Mouse (Mus musculus) gastrocnemius, postnatal 14 days (tissue): ENCODE data around the gene Slc17a1. TPM values are rescaled to one million over a fixed set of nuclear protein-coding genes. Genes with fewer than 3 reads are reported as not detected.

ENCODE experiments used
- DNase-seq: peaks from one replicate; pipeline ENCODE4 v3.0.0; 2021; ENCODE audit warnings: mixed read lengths
- intact Hi-C: fragments of 180-260 bp; cut with DNase I; formaldehyde crosslinking; loops from one replicate; pipeline ENCODE4 v1.15.1; 2025; ENCODE audit warnings: low total_unique reads
- microRNA-seq, 2 experiments: library from miRNA; unstranded; fragments of <30 nt; microRNA quantifications; one replicate each; pipeline ENCODE4 v1.2.0; 2021
- total RNA-seq, 2 experiments: library from RNA; stranded (reverse); gene quantifications; 2 replicates each; pipeline ENCODE4 v1.2.3; 2021

The Slc17a1 gene
- total RNA-seq, 2 experiments from 2014 or later: not detected

DNA sequence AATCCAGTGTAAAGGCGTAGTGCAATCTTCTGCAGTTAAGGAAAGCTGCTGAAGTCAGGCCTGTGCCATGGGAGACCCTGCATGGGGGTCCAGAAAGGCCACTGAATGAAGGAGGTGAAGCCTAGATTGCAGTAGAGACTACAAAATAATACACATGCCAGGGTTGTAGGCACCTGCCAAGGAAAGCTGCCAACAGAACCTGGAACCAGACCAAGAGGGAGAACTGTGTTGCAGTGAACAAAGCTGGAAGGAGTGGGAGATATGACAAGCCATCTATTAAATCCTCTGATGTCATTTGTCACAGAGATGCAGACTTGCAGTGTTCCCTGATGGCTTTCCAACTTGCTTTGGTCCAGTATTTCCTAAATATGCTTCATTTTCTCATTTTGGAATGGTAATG is 71.1 kb downstream of the Slc17a1 start:
- intact Hi-C loops: no loop called here
- no peak for DNase-seq

DNA sequence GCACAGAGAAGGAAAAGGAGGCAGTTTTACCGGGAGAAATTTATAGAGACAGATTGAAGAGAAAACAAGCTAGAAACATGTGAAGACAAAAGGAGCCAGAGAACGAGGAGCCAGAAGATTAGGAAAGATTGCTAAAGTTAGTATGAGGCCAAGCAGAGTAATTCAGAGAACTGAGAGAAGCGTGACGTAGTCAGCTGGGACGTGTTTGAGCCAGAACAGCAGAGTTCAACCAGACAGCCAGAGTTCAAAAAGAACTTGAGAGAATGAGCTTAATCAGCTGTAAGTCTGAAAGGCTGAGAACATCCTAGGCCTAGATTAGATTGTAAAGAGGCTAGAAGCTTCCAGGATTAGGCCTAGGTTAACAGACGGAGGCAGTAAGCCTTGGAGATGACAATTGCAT is 72.7 kb downstream of the Slc17a1 start:
- DNase-seq: no peak
- intact Hi-C loops: no loop called here

DNA sequence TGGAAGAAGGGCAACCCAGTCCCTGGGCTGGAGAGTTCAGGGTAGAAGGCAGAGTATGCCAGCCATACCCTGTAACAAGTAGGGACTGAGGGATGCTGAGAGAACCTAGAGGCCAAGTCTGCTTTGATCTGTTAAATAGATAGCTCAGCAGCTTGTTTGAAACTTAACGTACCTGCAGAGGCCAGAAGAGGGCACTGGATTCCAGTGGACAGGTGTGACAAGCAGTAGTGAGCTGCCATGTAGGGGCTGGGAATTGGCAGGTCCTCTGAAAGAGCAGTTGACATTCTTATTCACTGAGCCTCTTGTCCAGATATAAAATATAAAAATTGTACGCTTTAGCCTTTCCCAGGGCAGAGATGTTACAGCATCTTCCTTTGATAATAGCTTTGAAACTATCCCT is 75.3 kb downstream of the Slc17a1 start:
- DNase-seq: no peak
- intact Hi-C loops: no loop called here

Small RNAs within 50 kb of the gene (microRNA-seq; reads per million reads assigned to microRNA genes)
- gene Gm44344: 0 reads per million in 2 experiments

Other genes with a start within 250 kb of the Slc17a1 start
- gene Hist1h2be, start 246.6 kb upstream of the Slc17a1 start, total RNA-seq: 10 to 100 TPM; 25.3 to 25.8 TPM
- gene Hist1h1e, start 245.2 kb upstream of the Slc17a1 start, total RNA-seq: 100 to 1,000 TPM in 1 of 2 experiments, 10 to 100 TPM in 1; 91.2 to 121 TPM
- gene Hist1h2ac, start 183.8 kb upstream of the Slc17a1 start, total RNA-seq: 1 to 10 TPM; 3.1 to 3.7 TPM
- gene Hist1h2bc, start 183.6 kb upstream of the Slc17a1 start, total RNA-seq: 10 to 100 TPM; 75.5 to 80.0 TPM
- not detected for gene Hist1h1t, start 171.9 kb upstream of the Slc17a1 start, total RNA-seq
- gene Hist1h4c, start 169.3 kb upstream of the Slc17a1 start, total RNA-seq: 10 to 100 TPM; 94.2 to 99.8 TPM
- gene Hfe, start 156.9 kb upstream of the Slc17a1 start, total RNA-seq: 10 to 100 TPM; 15.3 to 17.6 TPM
- gene Hist1h1c, start 128.9 kb upstream of the Slc17a1 start, total RNA-seq: 100 to 1,000 TPM; 258 to 269 TPM
- gene Hist1h3c, start 122.1 kb upstream of the Slc17a1 start, total RNA-seq: 10 to 100 TPM; 31.6 to 33.2 TPM
- 10 to 100 TPM; 42.8 to 44.6 TPM for gene Hist1h2bb, start 121.0 kb upstream of the Slc17a1 start, total RNA-seq
- 10 to 100 TPM; 67.6 to 81.2 TPM for gene Hist1h2ab, start 116.6 kb upstream of the Slc17a1 start, total RNA-seq
- gene Hist1h3b, start 115.5 kb upstream of the Slc17a1 start, total RNA-seq: 10 to 100 TPM; 86.8 to 91.4 TPM
- 10 to 100 TPM; 56.8 to 62.2 TPM for gene Hist1h4b, start 110.7 kb upstream of the Slc17a1 start, total RNA-seq
- 10 to 100 TPM; 55.4 to 68.5 TPM for gene Hist1h4a, start 106.5 kb upstream of the Slc17a1 start, total RNA-seq
- 10 to 100 TPM; 70.9 to 73.7 TPM for gene Hist1h3a, start 105.4 kb upstream of the Slc17a1 start, total RNA-seq
- gene Hist1h1a, start 104.1 kb upstream of the Slc17a1 start, total RNA-seq: 10 to 100 TPM; 45.7 to 47.5 TPM
- not detected for gene Trim38, start 97.8 kb upstream of the Slc17a1 start, total RNA-seq
- not detected for gene Slc17a2, start 60.8 kb upstream of the Slc17a1 start, total RNA-seq
- gene Slc17a3, start 28.3 kb upstream of the Slc17a1 start, total RNA-seq: not detected
- gene Slc17a4, start 47.3 kb downstream of the Slc17a1 start, total RNA-seq: not detected
- not detected for gene Hist1h2ba, start 66.4 kb downstream of the Slc17a1 start, total RNA-seq
- gene Hist1h2aa, start 66.7 kb downstream of the Slc17a1 start, total RNA-seq: not detected
- gene Scgn, start 123.5 kb downstream of the Slc17a1 start, total RNA-seq: not detected